Mouse (Mus musculus): ENCODE measurements around the gene Scd1. TPM values are rescaled to one million over a fixed set of nuclear protein-coding genes. Genes with fewer than 3 reads are reported as not detected.

The Scd1 gene
- polyA plus RNA-seq, 1 experiment: 14.6 TPM

DNA sequence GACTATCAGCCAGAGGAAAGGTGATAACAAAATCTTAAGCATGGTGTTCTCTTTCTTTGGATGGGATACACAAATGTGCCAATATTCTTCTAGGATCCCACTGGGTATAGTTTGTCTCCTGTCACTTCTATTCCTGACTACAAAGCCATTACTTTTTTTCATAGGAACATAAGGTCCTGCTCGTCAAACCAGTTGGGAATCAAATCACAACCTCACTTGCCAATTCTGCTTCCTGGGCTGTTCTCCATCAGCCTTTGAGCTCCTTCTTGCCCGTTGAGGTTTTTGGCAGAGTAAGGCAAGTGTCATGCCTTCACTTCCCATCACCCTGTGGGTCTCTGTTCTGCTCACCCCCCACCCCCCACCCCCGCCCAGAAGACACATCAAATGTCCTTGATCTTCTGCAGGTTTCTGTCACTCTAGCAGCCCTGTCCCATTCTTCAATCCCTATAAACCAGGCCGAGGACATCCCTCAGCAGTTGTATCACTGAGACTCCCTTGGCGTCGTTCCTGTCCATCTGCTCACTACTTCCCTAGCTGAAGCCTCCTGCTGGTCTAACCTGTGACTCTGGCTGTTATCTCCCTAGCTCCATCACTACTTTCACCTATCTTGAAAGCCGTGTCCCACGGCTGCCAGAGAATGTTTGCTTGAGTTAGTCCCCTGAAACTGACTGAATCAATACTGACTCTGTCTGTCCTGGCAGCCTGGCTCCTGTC, 7.0 kb downstream of the Scd1 start:
- TF ChIP-seq POLR2A (IDR thresholded peaks at IDR 0.05; ENCODE audit: control insufficient read depth, low read depth, low read length): no peak
- no peak for TF ChIP-seq CTCF (IDR thresholded peaks at IDR 0.05; ENCODE audit: control insufficient read depth, insufficient read depth, insufficient replicate concordance, low read depth, low read length)
- no peak overlapping the region for H3K4me3 ChIP-seq (ENCODE audit: control insufficient read depth, low read depth, low read length)
- no peaks in the 10 kb centered on the region for H3K36me3 ChIP-seq (ENCODE audit: control insufficient read depth, insufficient read depth, low read length)
- no peaks in the 10 kb centered on the region for H3K27me3 ChIP-seq (ENCODE audit: control insufficient read depth, insufficient read depth, low read length)
- no peaks in the 10 kb centered on the region for H3K4me1 ChIP-seq (ENCODE audit: control insufficient read depth, insufficient read depth, low read length)
- no peak overlapping the region for H3K27ac ChIP-seq (ENCODE audit: control insufficient read depth, insufficient read depth, low read depth, low read length)

DNA sequence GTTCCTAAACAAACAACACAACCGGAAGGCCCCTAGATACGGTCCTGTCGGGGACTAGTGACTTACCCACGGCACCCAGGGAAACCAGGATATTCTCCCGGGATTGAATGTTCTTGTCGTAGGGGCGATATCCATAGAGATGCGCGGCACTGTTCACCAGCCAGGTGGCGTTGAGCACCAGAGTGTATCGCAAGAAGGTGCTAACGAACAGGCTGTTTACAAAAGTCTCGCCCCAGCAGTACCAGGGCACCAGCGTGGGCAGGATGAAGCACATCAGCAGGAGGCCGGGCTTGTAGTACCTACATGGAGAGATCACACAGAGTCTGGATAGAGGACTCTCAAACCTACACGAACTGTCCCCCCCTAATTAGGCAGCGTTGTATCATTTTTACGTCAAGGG, 7.6 kb downstream of the Scd1 start:
- TF ChIP-seq CTCF (IDR thresholded peaks at IDR 0.05; ENCODE audit: control insufficient read depth, insufficient read depth, insufficient replicate concordance, low read depth, low read length): no peak
- TF ChIP-seq POLR2A (IDR thresholded peaks at IDR 0.05; ENCODE audit: control insufficient read depth, low read depth, low read length): no peak
- Histone ChIP-seq H3K4me1 (ENCODE audit: control insufficient read depth, insufficient read depth, low read length) (no peaks in the 10 kb centered on the region), H3K4me3 (ENCODE audit: control insufficient read depth, low read depth, low read length) (no peak overlapping the region), H3K27me3 (ENCODE audit: control insufficient read depth, insufficient read depth, low read length) (no peaks in the 10 kb centered on the region), H3K27ac (ENCODE audit: control insufficient read depth, insufficient read depth, low read depth, low read length) (no peak overlapping the region), H3K36me3 (ENCODE audit: control insufficient read depth, insufficient read depth, low read length) (no peaks in the 10 kb centered on the region)

DNA sequence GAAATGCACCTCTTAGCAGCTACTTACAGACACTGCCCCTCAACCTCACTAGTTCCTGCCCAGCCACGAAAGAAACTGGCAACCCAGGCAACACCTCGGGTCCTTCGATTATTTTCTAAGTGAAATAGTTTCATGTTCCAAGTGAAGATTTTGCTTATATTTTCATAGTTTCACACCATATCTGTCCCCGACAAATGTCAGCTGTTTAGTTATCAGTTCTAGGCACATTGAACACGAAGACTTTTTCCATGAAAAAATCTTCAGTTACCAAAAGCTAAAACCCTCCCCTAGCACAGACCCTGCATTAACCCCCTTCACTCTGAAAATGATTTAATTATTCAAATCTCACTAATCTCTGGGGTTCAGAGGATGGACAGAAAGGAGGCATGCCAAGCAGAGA, 10.9 kb downstream of the Scd1 start:
- no peaks in the 10 kb centered on the region for H3K36me3 ChIP-seq (ENCODE audit: control insufficient read depth, insufficient read depth, low read length)
- H3K4me3 ChIP-seq (ENCODE audit: control insufficient read depth, low read depth, low read length): no peak overlapping the region
- no peak overlapping the region for H3K27ac ChIP-seq (ENCODE audit: control insufficient read depth, insufficient read depth, low read depth, low read length)
- H3K27me3 ChIP-seq (ENCODE audit: control insufficient read depth, insufficient read depth, low read length): no peaks in the 10 kb centered on the region
- no peak for TF ChIP-seq CTCF (IDR thresholded peaks at IDR 0.05; ENCODE audit: control insufficient read depth, insufficient read depth, insufficient replicate concordance, low read depth, low read length)
- TF ChIP-seq POLR2A (IDR thresholded peaks at IDR 0.05; ENCODE audit: control insufficient read depth, low read depth, low read length): no peak
- no peaks in the 10 kb centered on the region for H3K4me1 ChIP-seq (ENCODE audit: control insufficient read depth, insufficient read depth, low read length)

DNA sequence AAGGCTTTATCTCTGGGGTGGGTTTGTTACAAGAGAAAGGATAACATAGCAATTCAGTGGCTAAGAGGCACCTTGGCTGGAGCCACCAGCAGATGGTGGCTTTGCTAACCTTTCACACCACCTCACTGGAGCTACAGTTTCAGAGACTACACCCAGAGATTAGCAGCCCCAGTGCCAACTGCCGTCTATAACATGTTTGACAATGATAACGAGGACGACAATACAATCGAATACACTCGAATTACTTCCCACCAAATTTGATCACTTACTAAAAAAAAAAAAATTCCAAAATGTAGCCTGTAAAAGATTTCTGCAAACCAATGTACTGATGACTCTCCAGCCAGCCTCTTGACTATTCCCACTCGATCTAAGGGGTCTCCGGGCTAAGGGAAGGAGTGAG, 12.7 kb downstream of the Scd1 start:
- no peak for TF ChIP-seq CTCF (IDR thresholded peaks at IDR 0.05; ENCODE audit: control insufficient read depth, insufficient read depth, insufficient replicate concordance, low read depth, low read length)
- no peak for TF ChIP-seq POLR2A (IDR thresholded peaks at IDR 0.05; ENCODE audit: control insufficient read depth, low read depth, low read length)
- no peak overlapping the region for H3K27ac ChIP-seq (ENCODE audit: control insufficient read depth, insufficient read depth, low read depth, low read length)
- no peaks in the 10 kb centered on the region for H3K27me3 ChIP-seq (ENCODE audit: control insufficient read depth, insufficient read depth, low read length)
- H3K36me3 ChIP-seq (ENCODE audit: control insufficient read depth, insufficient read depth, low read length): no peaks in the 10 kb centered on the region
- H3K4me3 ChIP-seq (ENCODE audit: control insufficient read depth, low read depth, low read length): no peak overlapping the region
- H3K4me1 ChIP-seq (ENCODE audit: control insufficient read depth, insufficient read depth, low read length): no peaks in the 10 kb centered on the region

DNA sequence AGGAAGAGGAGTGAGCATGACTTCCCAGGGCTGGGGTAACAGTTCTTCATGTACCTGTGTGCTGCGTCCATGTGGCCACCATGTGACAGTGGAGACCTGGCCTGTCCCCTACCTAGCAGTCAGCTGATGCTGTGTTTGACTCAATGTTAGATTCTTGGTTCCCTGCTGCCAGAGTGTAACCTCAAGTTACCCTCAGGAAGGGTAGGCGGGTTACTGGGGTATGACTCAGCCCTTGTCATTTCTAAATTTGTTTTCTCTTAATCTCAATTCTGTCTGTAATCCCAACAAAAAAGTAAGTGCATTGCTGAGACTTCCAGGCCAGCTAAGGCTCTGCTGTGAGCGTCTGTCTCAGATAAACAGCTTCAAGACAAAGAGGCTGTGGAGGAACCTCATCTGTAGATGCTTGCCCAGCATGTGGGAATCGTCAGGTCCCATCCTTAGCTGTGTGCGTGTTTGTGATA, 13.7 kb downstream of the Scd1 start:
- Histone ChIP-seq H3K36me3 (ENCODE audit: control insufficient read depth, insufficient read depth, low read length) (no peaks in the 10 kb centered on the region), H3K4me3 (ENCODE audit: control insufficient read depth, low read depth, low read length) (no peak overlapping the region), H3K27me3 (ENCODE audit: control insufficient read depth, insufficient read depth, low read length) (no peaks in the 10 kb centered on the region), H3K27ac (ENCODE audit: control insufficient read depth, insufficient read depth, low read depth, low read length) (no peak overlapping the region), H3K4me1 (ENCODE audit: control insufficient read depth, insufficient read depth, low read length) (peaks cover under 1% of the 10 kb centered on the region)
- TF ChIP-seq POLR2A (IDR thresholded peaks at IDR 0.05; ENCODE audit: control insufficient read depth, low read depth, low read length) (no peak), CTCF (IDR thresholded peaks at IDR 0.05; ENCODE audit: control insufficient read depth, insufficient read depth, insufficient replicate concordance, low read depth, low read length) (no peak)

DNA sequence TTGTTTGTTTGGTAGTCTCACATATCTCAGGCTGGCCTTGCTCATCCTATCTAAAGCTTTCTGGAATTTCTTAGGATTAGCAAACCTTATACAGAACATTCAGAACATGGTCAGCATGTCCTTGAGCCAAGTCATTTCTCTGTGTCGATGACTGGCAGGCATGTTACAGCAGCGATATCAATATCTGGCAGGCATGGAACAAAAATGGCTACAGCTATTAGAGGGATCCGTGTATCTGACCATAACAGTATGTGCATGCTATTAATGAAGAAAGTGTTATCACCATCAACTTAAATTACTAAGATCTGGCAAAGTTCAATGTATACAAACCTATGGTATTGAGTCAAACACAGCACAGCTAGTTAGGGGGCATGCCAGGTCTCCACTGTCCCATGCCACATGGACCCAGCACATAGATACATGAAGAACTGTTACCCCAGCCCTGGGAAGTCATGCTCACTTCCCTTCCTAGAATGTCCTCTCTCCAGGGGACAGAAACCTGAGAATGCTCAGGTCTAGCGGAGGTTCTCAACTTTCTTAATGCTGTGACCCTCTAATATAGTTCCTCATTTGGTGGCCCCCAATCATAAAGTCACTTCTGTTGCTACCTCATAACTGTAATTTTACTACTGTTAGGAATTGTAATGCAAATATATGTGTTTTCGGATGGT, 15.2 kb downstream of the Scd1 start:
- Histone ChIP-seq H3K36me3 (ENCODE audit: control insufficient read depth, insufficient read depth, low read length) (no peaks in the 10 kb centered on the region), H3K27ac (ENCODE audit: control insufficient read depth, insufficient read depth, low read depth, low read length) (no peak overlapping the region), H3K4me3 (ENCODE audit: control insufficient read depth, low read depth, low read length) (no peak overlapping the region), H3K4me1 (ENCODE audit: control insufficient read depth, insufficient read depth, low read length) (peaks cover 13% of the 10 kb centered on the region), H3K27me3 (ENCODE audit: control insufficient read depth, insufficient read depth, low read length) (no peaks in the 10 kb centered on the region)
- TF ChIP-seq POLR2A (IDR thresholded peaks at IDR 0.05; ENCODE audit: control insufficient read depth, low read depth, low read length) (no peak), CTCF (IDR thresholded peaks at IDR 0.05; ENCODE audit: control insufficient read depth, insufficient read depth, insufficient replicate concordance, low read depth, low read length) (no peak)

DNA sequence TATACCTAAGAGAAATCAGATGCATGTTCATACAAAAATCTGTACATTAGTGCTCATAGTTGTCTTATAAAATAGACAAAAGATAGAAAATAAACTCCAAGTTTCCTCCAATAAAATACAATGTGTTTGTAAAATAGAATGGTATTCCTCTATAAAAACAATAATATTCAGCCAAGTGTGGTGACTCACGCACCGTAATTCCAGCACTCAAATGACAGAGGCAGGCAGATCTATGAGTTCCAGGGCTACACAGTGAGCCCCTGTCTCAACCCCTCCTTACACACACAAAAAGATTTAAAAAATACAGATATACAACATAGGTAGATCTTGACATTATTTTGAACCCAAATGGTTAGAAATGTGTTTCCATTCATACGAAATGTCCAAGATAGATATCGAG, 15.8 kb downstream of the Scd1 start:
- Histone ChIP-seq H3K36me3 (ENCODE audit: control insufficient read depth, insufficient read depth, low read length) (no peaks in the 10 kb centered on the region), H3K4me3 (ENCODE audit: control insufficient read depth, low read depth, low read length) (no peak overlapping the region), H3K27ac (ENCODE audit: control insufficient read depth, insufficient read depth, low read depth, low read length) (no peak overlapping the region), H3K27me3 (ENCODE audit: control insufficient read depth, insufficient read depth, low read length) (no peaks in the 10 kb centered on the region), H3K4me1 (ENCODE audit: control insufficient read depth, insufficient read depth, low read length) (peaks cover 13% of the 10 kb centered on the region)
- TF ChIP-seq POLR2A (IDR thresholded peaks at IDR 0.05; ENCODE audit: control insufficient read depth, low read depth, low read length) (no peak), CTCF (IDR thresholded peaks at IDR 0.05; ENCODE audit: control insufficient read depth, insufficient read depth, insufficient replicate concordance, low read depth, low read length) (no peak)

Data from testis, adult 2 months (tissue).